Mouse (Mus musculus) MEL (cell line): ENCODE measurements around the gene Mrm2.

ENCODE experiments used
- CTCF ChIP-seq, 3 experiments: IDR thresholded peaks in 2 of 3; conservative IDR thresholded peaks in 1 of 3; 2 replicates each; pipeline ENCODE4 v1.5.1; 2011 to 2012; ENCODE audit warnings: low read length in 3 of 3, low read depth in 2 of 3, mild to moderate bottlenecking in 2 of 3, improper control_type of control experiment in 1 of 3, inconsistent platforms in 1 of 3, mixed read lengths in 1 of 3, moderate library complexity in 1 of 3; ENCODE audit not compliant: control insufficient read depth in 1 of 3, insufficient read depth in 1 of 3, poor library complexity in 1 of 3, severe bottlenecking in 1 of 3
- EP300 ChIP-seq, 2 experiments: IDR thresholded peaks; 2 replicates each; pipeline ENCODE4 v1.6.1; 2011; ENCODE audit warnings: improper control_type of control experiment in 2 of 2, low read length in 2 of 2, low read depth in 1 of 2, mild to moderate bottlenecking in 1 of 2
- GATA1 ChIP-seq: IDR thresholded peaks from 2 replicates; pipeline ENCODE4 v1.6.1; 2011; ENCODE audit warnings: low read depth, low read length, improper control_type of control experiment
- POLR2A ChIP-seq, 2 experiments: IDR thresholded peaks; 2 replicates each; pipeline ENCODE4 v1.6.1; 2011 to 2012; ENCODE audit warnings: low read length in 2 of 2, mild to moderate bottlenecking in 2 of 2, control low read depth in 1 of 2, improper control_type of control experiment in 1 of 2, low read depth in 1 of 2, moderate library complexity in 1 of 2; ENCODE audit not compliant: control insufficient read depth in 1 of 2, insufficient read depth in 1 of 2, poor library complexity in 1 of 2
- TBP ChIP-seq: IDR thresholded peaks from 2 replicates; pipeline ENCODE4 v1.8.0; 2011; ENCODE audit warnings: low read depth, low read length, improper control_type of control experiment

- TF ChIP-seq CTCF (IDR thresholded peaks at IDR 0.05 in 2 of 3, conservative IDR thresholded peaks at IDR 0.05 in 1 of 3; ENCODE audit: control insufficient read depth in 1 of 3, insufficient read depth in 1 of 3, low read depth in 2 of 3, low read length in 3 of 3, poor library complexity in 1 of 3, severe bottlenecking in 1 of 3) (0 out of 6 replicates have a peak, but pooled peaks of 1 of the 3 experiments have one; percentile 5), EP300 (IDR thresholded peaks at IDR 0.05; ENCODE audit: low read depth in 1 of 2, low read length in 2 of 2) (no peak), POLR2A (IDR thresholded peaks at IDR 0.05; ENCODE audit: control insufficient read depth in 1 of 2, insufficient read depth in 1 of 2, low read depth in 1 of 2, low read length in 2 of 2, poor library complexity in 1 of 2) (no peak), GATA1 (no peak), TBP (no peak)
Observed at GRCm38 (mm10) chr5:140321756-140322575, 9.7 kb downstream of the Mrm2 start.
